Mouse (Mus musculus) thymus, adult 2 months (tissue): ENCODE measurements around the gene Ldhal6b.

ENCODE experiments used
- CTCF ChIP-seq: fragments of 200-500 bp; IDR thresholded peaks from 2 replicates; pipeline ENCODE4 v1.5.1; 2012; ENCODE audit warnings: mild to moderate bottlenecking, control low read depth, low read length, moderate library complexity, borderline replicate concordance; ENCODE audit not compliant: control insufficient read depth, poor library complexity, insufficient read depth; ENCODE audit errors: extremely low read depth
- POLR2A ChIP-seq: fragments of 200-500 bp; IDR thresholded peaks from 2 replicates; pipeline ENCODE4 v1.6.1; 2012; ENCODE audit warnings: mild to moderate bottlenecking, low read length, control low read depth, moderate library complexity; ENCODE audit not compliant: control insufficient read depth, poor library complexity, insufficient read depth; ENCODE audit errors: extremely low read depth

DNA sequence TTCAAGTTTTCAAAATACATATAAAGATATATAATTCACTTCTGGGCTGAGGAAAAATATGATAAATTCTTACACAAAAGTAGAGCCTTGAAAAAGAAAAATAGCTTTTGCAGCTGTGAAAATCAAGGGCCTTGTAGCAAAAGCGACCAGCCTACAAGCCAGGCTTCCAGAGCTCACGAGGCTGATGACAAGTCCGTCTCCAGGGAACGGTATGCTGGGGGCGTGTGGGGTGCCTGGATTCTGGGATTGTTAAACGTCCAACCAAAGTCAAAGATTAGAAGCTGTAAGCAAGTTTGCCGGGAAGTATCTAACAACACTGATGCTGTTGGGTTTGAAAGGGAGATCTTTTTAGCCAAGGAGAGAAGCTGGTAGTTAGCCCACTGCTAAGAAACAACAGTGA is 47.0 kb downstream of the Ldhal6b start:
- TF ChIP-seq POLR2A (no peak), CTCF (no peak)
